Mouse (Mus musculus) liver, postnatal 0 days (tissue): Measurements from ENCODE around the gene S100a1. TPM values are rescaled to one million over a fixed set of nuclear protein-coding genes. Genes with fewer than 3 reads are reported as not detected.

Experiments
- ATAC-seq: fragments of 200-750 bp; cut with Nextera tagmentation; 2 replicates; pipeline ENCODE4 v1.8.0; 2017; ENCODE audit warnings: mild to moderate bottlenecking, moderate library complexity
- DNase-seq: peaks from one replicate; pipeline ENCODE4 v3.0.0-alpha.2; 2016
- H3K27ac ChIP-seq: fragments of 300-500 bp; sonication (generic); 2 replicates; pipeline ENCODE4 v1.5.1; 2014; ENCODE audit warnings: antibody characterized with exemption, moderate library complexity, mild to moderate bottlenecking, low read depth
- H3K27me3 ChIP-seq: fragments of 300-500 bp; sonication (generic); 2 replicates; pipeline ENCODE4 v1.6.1; 2014; ENCODE audit warnings: low read length, control low read depth, mixed read lengths; ENCODE audit not compliant: insufficient read depth
- H3K36me3 ChIP-seq: fragments of 300-500 bp; sonication (generic); replicated peaks from 2 replicates; pipeline ENCODE4 v1.6.1; 2014; ENCODE audit warnings: mild to moderate bottlenecking, control low read depth, low read length, moderate library complexity, mixed read lengths; ENCODE audit not compliant: insufficient read depth
- H3K4me1 ChIP-seq: fragments of 300-500 bp; sonication (generic); 2 replicates; pipeline ENCODE4 v1.6.1; 2014; ENCODE audit warnings: antibody characterized with exemption, mild to moderate bottlenecking, control low read depth; ENCODE audit not compliant: insufficient read depth
- H3K4me2 ChIP-seq: fragments of 300-500 bp; sonication (generic); 2 replicates; pipeline ENCODE4 v1.6.1; 2014; ENCODE audit warnings: low read depth, mild to moderate bottlenecking, low read length, moderate library complexity, mixed read lengths
- H3K4me3 ChIP-seq: fragments of 300-500 bp; sonication (generic); 2 replicates; pipeline ENCODE4 v1.5.1; 2014; ENCODE audit warnings: low read depth, low read length
- H3K9ac ChIP-seq: fragments of 300-500 bp; sonication (generic); replicated peaks from 2 replicates; pipeline ENCODE4 v1.6.1; 2014; ENCODE audit warnings: mild to moderate bottlenecking, moderate library complexity
- H3K9me3 ChIP-seq: fragments of 300-500 bp; sonication (generic); 2 replicates; pipeline ENCODE4 v1.6.1; 2016; ENCODE audit warnings: mild to moderate bottlenecking, control low read depth, low read length, mixed read lengths
- CTCF ChIP-seq: sonication (generic); IDR thresholded peaks from 2 replicates; pipeline ENCODE4 v1.5.1; 2016; ENCODE audit warnings: antibody characterized with exemption, low read depth
- EP300 ChIP-seq: IDR thresholded peaks from 2 replicates; pipeline ENCODE4 v1.6.1; 2016; ENCODE audit warnings: antibody characterized with exemption, low read depth, mild to moderate bottlenecking
- WGBS: fragments of 180-500 bp; shearing (Covaris S2); extraction: QIAGEN DNeasy Blood & Tissue Kit; methylation state at CpG from one replicate; pipeline ENCODE4 v1.1.7; 2014; ENCODE audit not compliant: insufficient replicate concordance; 5-methylcytosine and 5-hydroxymethylcytosine counted together
- polyA plus RNA-seq: library from polyadenylated mRNA; unstranded; fragments of >200 nt; fragmentation: Nextera tagmentation; extraction: Ambion mirVana; gene quantifications from 2 replicates; pipeline ENCODE4 v1.2.1, GENCODE M21; 2015

S100a1 gene
- polyA plus RNA-seq, 1 experiment from 2014 or later, result 118 TPM

- DNase-seq (no peak), ATAC-seq (peak; percentile 39)
- 0 out of 2 replicates have a peak overlapping the region, but pooled peaks have one; percentile 22 for H3K4me2 ChIP-seq
- no peak overlapping the region for H3K27ac ChIP-seq
- TF ChIP-seq EP300 (no peak), CTCF (peak; percentile 60)
- H3K36me3 ChIP-seq, result peaks cover 36% of the 10 kb centered on the region
- H3K4me1 ChIP-seq, result peaks cover 8% of the 10 kb centered on the region
- no peak overlapping the region for H3K4me3 ChIP-seq
- no peaks in the 10 kb centered on the region for H3K27me3 ChIP-seq
- no peaks in the 10 kb centered on the region for H3K9me3 ChIP-seq
- WGBS, result 34% methylated on average over 2 of the region's 2 CpGs
- H3K9ac ChIP-seq, result no peak overlapping the region
Measured at GRCm38 (mm10) chr3:90491350-90491749, 22.8 kb downstream of the S100a1 start.

- H3K9ac ChIP-seq, result peak within 1 kb of the TSS; percentile 74
- peak within 1 kb of the TSS; percentile 77 for H3K4me2 ChIP-seq
- H3K4me3 ChIP-seq, result peak within 1 kb of the TSS; percentile 80
- peak within 1 kb of the TSS; percentile 77 for H3K27ac ChIP-seq
- H3K9me3 ChIP-seq, result no peaks in the 10 kb centered on the region
- ATAC-seq, result peak; percentile 97
- DNase-seq, result peak; percentile 97
- TF ChIP-seq EP300 (no peak), CTCF (peak; percentile 96)
- peaks cover 36% of the 10 kb centered on the region for H3K36me3 ChIP-seq
- no peaks in the 10 kb centered on the region for H3K27me3 ChIP-seq
- WGBS, result 1% methylated on average over 37 of the region's 37 CpGs
- H3K4me1 ChIP-seq, result peaks cover 8% of the 10 kb centered on the region
Measured at GRCm38 (mm10) chr3:90490696-90491256, 23.4 kb downstream of the S100a1 start, which contains the start of gene Snapin. Gene Snapin, minus strand, starts transcription at chr3:90491033.

- WGBS, result 87% methylated on average over 6 of the region's 6 CpGs
- ATAC-seq, result no peak
- Histone ChIP-seq H3K4me3 (no peak overlapping the region), H3K36me3 (peaks cover 44% of the 10 kb centered on the region), H3K27me3 (no peaks in the 10 kb centered on the region), H3K4me1 (peaks cover 8% of the 10 kb centered on the region), H3K9me3 (no peaks in the 10 kb centered on the region), H3K9ac (no peak overlapping the region), H3K4me2 (no peak overlapping the region), H3K27ac (no peak overlapping the region)
- no peak for DNase-seq
- TF ChIP-seq EP300 (no peak), CTCF (no peak)
Measured at GRCm38 (mm10) chr3:90488576-90488975, 25.6 kb downstream of the S100a1 start.

GRCm38 (mm10) chr3:90486998-90487397 lies 27.2 kb downstream of the S100a1 start:
- no peak overlapping the region for H3K4me2 ChIP-seq
- no peak for DNase-seq
- no peak overlapping the region for H3K4me3 ChIP-seq
- H3K9ac ChIP-seq, result no peak overlapping the region
- 70% methylated on average over 5 of the region's 5 CpGs for WGBS
- H3K27ac ChIP-seq, result no peak overlapping the region
- no peaks in the 10 kb centered on the region for H3K9me3 ChIP-seq
- TF ChIP-seq EP300 (no peak), CTCF (no peak)
- peaks cover 58% of the 10 kb centered on the region for H3K36me3 ChIP-seq
- H3K27me3 ChIP-seq, result no peaks in the 10 kb centered on the region
- no peak for ATAC-seq
- peaks cover 5% of the 10 kb centered on the region for H3K4me1 ChIP-seq

DNA sequence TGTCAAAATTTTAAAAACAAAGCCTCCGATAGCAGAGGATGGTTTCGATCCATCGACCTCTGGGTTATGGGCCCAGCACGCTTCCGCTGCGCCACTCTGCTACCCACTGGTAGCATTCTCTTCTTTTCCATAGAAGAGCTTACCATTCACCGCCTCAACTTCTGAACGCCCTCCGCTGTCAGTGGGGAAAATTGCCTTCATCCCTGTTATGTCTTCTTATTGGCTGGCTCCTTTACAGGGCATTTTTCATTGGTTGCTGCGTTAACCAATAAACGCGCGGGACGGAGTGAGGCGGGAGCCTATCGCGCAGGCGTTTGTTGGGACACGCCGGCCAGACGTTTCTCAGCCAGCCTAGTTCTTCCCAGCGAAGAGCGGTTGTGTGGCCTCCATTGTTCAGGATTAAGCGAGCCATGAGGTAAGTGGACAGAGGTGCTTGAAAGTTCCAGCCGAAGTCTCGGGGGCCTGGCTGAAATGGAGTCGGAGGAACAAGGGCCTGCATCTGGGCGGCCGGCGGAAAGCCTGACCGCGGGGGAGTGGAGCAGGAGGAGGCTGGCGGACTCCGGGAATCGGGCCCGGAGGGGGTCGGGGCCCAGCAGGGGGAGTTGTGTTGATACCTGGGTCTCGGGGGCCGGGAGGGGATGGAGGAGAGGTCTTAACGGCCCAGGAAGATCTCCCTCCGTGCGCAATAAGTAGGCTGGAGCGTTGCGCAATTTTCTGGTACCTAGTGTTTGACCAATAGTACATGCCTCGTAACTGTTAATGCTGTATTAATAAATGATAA lies 38.2 kb downstream of the S100a1 start, which contains the start of gene Ilf2:
Gene Ilf2, plus strand, starts transcription at position 296 of the 781 bp plus-strand sequence.
- WGBS, result under 1% methylated on average over 45 of the region's 45 CpGs

DNA sequence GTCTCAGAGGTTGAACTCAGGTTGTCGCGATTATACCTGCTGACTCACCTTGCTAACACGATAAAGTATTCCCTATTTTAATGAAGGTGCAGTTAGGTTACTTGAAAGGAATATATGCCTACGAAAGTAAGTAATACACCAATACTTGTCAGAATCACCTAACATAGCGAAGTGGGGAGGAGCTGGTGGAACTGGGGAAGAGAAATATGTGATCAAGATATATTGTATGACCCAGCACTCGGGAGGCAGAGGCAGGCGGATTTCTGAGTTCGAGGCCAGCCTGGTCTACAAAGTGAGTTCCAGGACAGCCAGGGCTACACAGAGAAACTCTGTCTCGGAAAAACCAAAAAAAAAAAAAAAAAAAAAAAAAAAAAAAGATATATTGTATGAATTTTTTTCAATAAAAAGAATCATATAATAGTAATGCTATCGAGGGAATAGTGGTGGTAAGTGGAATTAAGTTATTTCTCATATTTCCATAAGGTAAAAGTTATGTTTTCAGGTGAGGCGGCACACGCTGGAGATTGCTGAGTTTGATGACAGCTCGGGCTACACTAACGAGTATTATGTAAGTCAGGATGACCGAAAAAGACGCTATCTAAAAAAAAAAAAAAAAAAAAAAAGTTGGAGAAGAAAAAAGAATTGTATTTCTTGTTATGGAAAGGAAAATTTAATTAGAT lies 38.9 kb downstream of the S100a1 start:
- Histone ChIP-seq H3K4me2 (peak overlapping the region; percentile 62), H3K9me3 (no peaks in the 10 kb centered on the region), H3K36me3 (peaks cover 6% of the 10 kb centered on the region), H3K27me3 (no peaks in the 10 kb centered on the region), H3K9ac (no peak overlapping the region), H3K4me1 (0 out of 2 replicates have a peak, but pooled peaks cover 9% of the 10 kb centered on the region), H3K4me3 (peak overlapping the region; percentile 47), H3K27ac (no peak overlapping the region)
- DNase-seq (no peak), ATAC-seq (peak; percentile 2; the same call in 1 of the 2 replicates)
- 37% methylated on average over 15 of the region's 16 CpGs for WGBS
- TF ChIP-seq EP300, result no peak
- TF ChIP-seq CTCF, result no peak

More for the DNA sequence above, 38.2 kb downstream of the S100a1 start, which contains the start of gene Ilf2:
- H3K27ac ChIP-seq, result peak within 1 kb of the TSS; percentile 95
- peak within 1 kb of the TSS; percentile 98 for H3K9ac ChIP-seq
- 0 out of 2 replicates have a peak, but pooled peaks cover 9% of the 10 kb centered on the region for H3K4me1 ChIP-seq
- H3K9me3 ChIP-seq, result no peaks in the 10 kb centered on the region
- peak; percentile 100 for ATAC-seq
- TF ChIP-seq EP300, result peak; percentile 77
- peak; percentile 76 for TF ChIP-seq CTCF
- peaks cover 13% of the 10 kb centered on the region for H3K36me3 ChIP-seq
- H3K4me2 ChIP-seq, result peak within 1 kb of the TSS; percentile 76
- DNase-seq, result peak; percentile 95
- peak within 1 kb of the TSS; percentile 98 for H3K4me3 ChIP-seq
- no peaks in the 10 kb centered on the region for H3K27me3 ChIP-seq
